ENCODE assay signal across 8 mouse cellular contexts in genomic region chr11:106134580-106135528, GRCm38 (mm10). TPM values are rescaled to one million over a fixed set of nuclear protein-coding genes. Genes with fewer than 3 reads are reported as not detected.
A peak's percentile ranks its signal among the peaks of the same experiment; 100 is the strongest.
DNase-seq lines count a peak whose midpoint lies in the region; ATAC-seq and TF ChIP-seq lines count a peak whose summit lies in the region.

No protein-coding gene starts in this region.

- H3K4me3 ChIP-seq in hindbrain, postnatal 0 days (ENCODE audit: low read length): no peak overlapping the region
- no peak overlapping the region for H3K4me3 ChIP-seq in liver, embryonic 13.5 days (replicated peaks)
- no peak overlapping the region for H3K4me3 ChIP-seq in myocyte

- no peaks in the 10 kb centered on the region for H3K27me3 ChIP-seq in hindbrain, postnatal 0 days (ENCODE audit: insufficient read depth, low read length)
- no peaks in the 10 kb centered on the region for H3K27me3 ChIP-seq in liver, embryonic 13.5 days
- H3K27me3 ChIP-seq in myocyte (ENCODE audit: control insufficient read depth, insufficient read depth, insufficient read length): no peaks in the 10 kb centered on the region

- ATAC-seq in hindbrain, postnatal 0 days: no peak
- peak; percentile 78 for ATAC-seq in liver, embryonic 13.5 days (ENCODE audit: low read depth)

- intact Hi-C loops in gastrocnemius, postnatal 14 days (cut with DNase I; ENCODE audit: low total_unique reads): no loop called here

- no peak for TF ChIP-seq POLR2A in myocyte (IDR thresholded peaks at IDR 0.05; ENCODE audit: insufficient read length, low read depth)

- no peak overlapping the region for H3ac ChIP-seq in myocyte (ENCODE audit: control insufficient read depth, insufficient read length)

- peak overlapping the region; percentile 16; the same call in 1 of the 2 replicates for H3K4me2 ChIP-seq in hindbrain, postnatal 0 days (ENCODE audit: low read depth, low read length)
- H3K4me2 ChIP-seq in liver, embryonic 13.5 days: peak overlapping the region; percentile 26; the same call in 1 of the 2 replicates
- H3K4me2 ChIP-seq in myocyte (ENCODE audit: low read depth): peak overlapping the region; percentile 21

- H3K9ac ChIP-seq in hindbrain, postnatal 0 days (replicated peaks; ENCODE audit: low read length): peak overlapping the region; percentile 25; the same call in 1 of the 2 replicates
- H3K9ac ChIP-seq in liver, embryonic 13.5 days: no peak overlapping the region

- peak; percentile 17 to 65 for DNase-seq in spleen, postnatal 10 days (ENCODE audit: low spot score in 2 of 2)
- no peak for DNase-seq in spleen, adult 12 weeks (ENCODE audit: low spot score)
- peak; percentile 61 to 65 for DNase-seq in cerebellum, adult 18-20 months
- DNase-seq in gastrocnemius, postnatal 14 days: peak; percentile 81
- peak; percentile 56 for DNase-seq in hindbrain, postnatal 0 days (ENCODE audit: low spot score)
- no peak for DNase-seq in liver, embryonic 13.5 days
- peak; percentile 28 for DNase-seq in yolk sac, embryonic 10.5 days (ENCODE audit: low spot score)

- H3K27ac ChIP-seq in hindbrain, postnatal 0 days: peak overlapping the region; percentile 73
- peak overlapping the region; percentile 86 for H3K27ac ChIP-seq in liver, embryonic 13.5 days

- no peak for TF ChIP-seq CTCF in hindbrain, postnatal 0 days (IDR thresholded peaks at IDR 0.05; ENCODE audit: low read depth)

- 33% methylated on average over 8 of the region's 8 CpGs for WGBS in hindbrain, postnatal 0 days
- WGBS in liver, embryonic 13.5 days (ENCODE audit: insufficient replicate concordance): 15% methylated on average over 8 of the region's 8 CpGs

- H3K36me3 ChIP-seq in hindbrain, postnatal 0 days (ENCODE audit: insufficient read depth, low read length): 0 out of 2 replicates have a peak, but pooled peaks cover 3% of the 10 kb centered on the region
- 0 out of 2 replicates have a peak, but pooled peaks cover 5% of the 10 kb centered on the region for H3K36me3 ChIP-seq in liver, embryonic 13.5 days
- peaks cover 11% of the 10 kb centered on the region for H3K36me3 ChIP-seq in myocyte (ENCODE audit: control insufficient read depth, insufficient read depth)

- no peaks in the 10 kb centered on the region for H3K4me1 ChIP-seq in hindbrain, postnatal 0 days (ENCODE audit: insufficient read depth, low read length)
- H3K4me1 ChIP-seq in liver, embryonic 13.5 days (replicated peaks): peaks cover 30% of the 10 kb centered on the region

- no peaks in the 10 kb centered on the region for H3K79me2 ChIP-seq in myocyte (ENCODE audit: control insufficient read depth, insufficient read depth)

- no peaks in the 10 kb centered on the region for H3K9me3 ChIP-seq in hindbrain, postnatal 0 days (ENCODE audit: low read length)
- H3K9me3 ChIP-seq in liver, embryonic 13.5 days (replicated peaks): no peaks in the 10 kb centered on the region

TF ChIP-seq in myocyte, 11 proteins besides CTCF, POLR2A, EP300 and RAD21:
- TF ChIP-seq CEBPB (IDR thresholded peaks at IDR 0.05; ENCODE audit: insufficient read depth, poor library complexity, severe bottlenecking): peak; percentile 88
- TF ChIP-seq USF1 (IDR thresholded peaks at IDR 0.05; ENCODE audit: low read depth): no peak

RNA-seq across cellular contexts. Expression of gene Gm10840, which starts 25.8 kb away (rescaled TPM):
- total RNA-seq in gastrocnemius, postnatal 14 days (2021): not detected
- total RNA-seq in hindbrain, postnatal 0 days (2014; rRNA removed): not detected in 2 replicates
- polyA plus RNA-seq in hindbrain, postnatal 0 days (2015; fragmentation: Nextera tagmentation; extraction: Ambion mirVana): not detected in 2 replicates
- polyA plus RNA-seq in liver, embryonic 13.5 days (2015; fragmentation: Nextera tagmentation; extraction: Ambion mirVana): not detected in 2 replicates
- polyA plus RNA-seq in myocyte (2012; fragmentation: generic; extraction: Trizol): not detected

RNA-seq across cellular contexts. Expression of gene Limd2, which starts 25.8 kb away (rescaled TPM):
- total RNA-seq in gastrocnemius, postnatal 14 days (2021): 1 to 10 TPM; 5.9 to 8.6 TPM
- total RNA-seq in hindbrain, postnatal 0 days (2014; rRNA removed): 72.2 and 80.6 TPM in 2 replicates
- polyA plus RNA-seq in hindbrain, postnatal 0 days (2015; fragmentation: Nextera tagmentation; extraction: Ambion mirVana): 120 and 124 TPM in 2 replicates
- polyA plus RNA-seq in liver, embryonic 13.5 days (2015; fragmentation: Nextera tagmentation; extraction: Ambion mirVana): 82.2 and 87.8 TPM in 2 replicates
- polyA plus RNA-seq in myocyte (2012; fragmentation: generic; extraction: Trizol): 36.4 TPM

RNA-seq across cellular contexts. Expression of gene Map3k3, which starts 50.4 kb away (rescaled TPM):
- 10 to 100 TPM; 22.1 to 22.7 TPM for total RNA-seq in gastrocnemius, postnatal 14 days (2021)
- total RNA-seq in hindbrain, postnatal 0 days (2014; rRNA removed): 26.7 and 38.0 TPM in 2 replicates
- polyA plus RNA-seq in hindbrain, postnatal 0 days (2015; fragmentation: Nextera tagmentation; extraction: Ambion mirVana): 8.9 and 9.1 TPM in 2 replicates
- 4.5 and 4.8 TPM in 2 replicates for polyA plus RNA-seq in liver, embryonic 13.5 days (2015; fragmentation: Nextera tagmentation; extraction: Ambion mirVana)
- polyA plus RNA-seq in myocyte (2012; fragmentation: generic; extraction: Trizol): 21.9 TPM

Comparison
In these comparisons a context has a peak if more than half of its experiments do, and no peak if none do; other contexts are left out.
1. DNase-seq: peak in spleen, postnatal 10 days (2 of 2), cerebellum, adult 18-20 months (2 of 2), gastrocnemius, postnatal 14 days (single experiment), hindbrain, postnatal 0 days (single experiment) and yolk sac, embryonic 10.5 days (single experiment); none in spleen, adult 12 weeks (single experiment) and liver, embryonic 13.5 days (single experiment).
2. Peak in every context shown above with its lines, with median percentiles within 50 percentile points of each other: H3K4me2 ChIP-seq.